In genomic region chr9:121313656-121314374, GRCm38 (mm10) we compare ENCODE assay signal across 8 mouse cellular contexts. TPM values are rescaled to one million over a fixed set of nuclear protein-coding genes. Genes with fewer than 3 reads are reported as not detected.
A peak's percentile ranks its signal among the peaks of the same experiment; 100 is the strongest.
DNase-seq lines count a peak whose midpoint lies in the region; ATAC-seq and TF ChIP-seq lines count a peak whose summit lies in the region.

No protein-coding gene starts in this region.

- peaks cover 46% of the 10 kb centered on the region for H3K4me1 ChIP-seq in embryonic facial prominence, embryonic 12.5 days
- peaks cover 86% of the 10 kb centered on the region for H3K4me1 ChIP-seq in heart, embryonic 10.5 days
- peaks cover 37% of the 10 kb centered on the region for H3K4me1 ChIP-seq in liver, postnatal 0 days (ENCODE audit: insufficient read depth)
- H3K4me1 ChIP-seq in neural tube, embryonic 11.5 days (ENCODE audit: control insufficient read depth, insufficient read depth, low read length): peaks cover 54% of the 10 kb centered on the region

- peak overlapping the region; percentile 62 for H3K4me2 ChIP-seq in embryonic facial prominence, embryonic 12.5 days (replicated peaks)
- peak overlapping the region; percentile 71 for H3K4me2 ChIP-seq in liver, postnatal 0 days (ENCODE audit: low read depth, low read length)
- H3K4me2 ChIP-seq in neural tube, embryonic 11.5 days (ENCODE audit: low read depth): peak overlapping the region; percentile 48

- ATAC-seq in embryonic facial prominence, embryonic 12.5 days (ENCODE audit: insufficient number of reproducible peaks, insufficient read depth, low FRiP score, low TSS enrichment): peak; percentile 59; the same call in 1 of the 2 replicates
- ATAC-seq in liver, postnatal 0 days: peak; percentile 73
- ATAC-seq in neural tube, embryonic 11.5 days (ENCODE audit: insufficient read depth, low FRiP score, low TSS enrichment): peak; percentile 81

- under 1% methylated on average over 21 of the region's 21 CpGs for WGBS in embryonic facial prominence, embryonic 12.5 days
- WGBS in heart, embryonic 10.5 days: 2% methylated on average over 21 of the region's 21 CpGs
- WGBS in liver, postnatal 0 days (ENCODE audit: insufficient replicate concordance): 8% methylated on average over 21 of the region's 21 CpGs
- WGBS in neural tube, embryonic 11.5 days: under 1% methylated on average over 21 of the region's 21 CpGs

- peak overlapping the region; percentile 26 for H3K4me3 ChIP-seq in embryonic facial prominence, embryonic 12.5 days
- peak overlapping the region; percentile 55 for H3K4me3 ChIP-seq in heart, embryonic 10.5 days
- peak overlapping the region; percentile 31 for H3K4me3 ChIP-seq in liver, postnatal 0 days (ENCODE audit: low read depth, low read length)
- peak overlapping the region; percentile 20 for H3K4me3 ChIP-seq in neural tube, embryonic 11.5 days (ENCODE audit: low read depth, low read length)

- no peaks in the 10 kb centered on the region for H3K27me3 ChIP-seq in embryonic facial prominence, embryonic 12.5 days
- no peaks in the 10 kb centered on the region for H3K27me3 ChIP-seq in heart, embryonic 10.5 days (ENCODE audit: insufficient read depth, poor library complexity, severe bottlenecking)
- no peaks in the 10 kb centered on the region for H3K27me3 ChIP-seq in liver, postnatal 0 days (ENCODE audit: insufficient read depth, low read length)
- H3K27me3 ChIP-seq in neural tube, embryonic 11.5 days (ENCODE audit: control insufficient read depth, insufficient read depth, low read length): no peaks in the 10 kb centered on the region

- DNase-seq in right cerebral cortex, adult 18-20 months: peak; percentile 62
- DNase-seq in right cerebral cortex, postnatal 25 days: no peak
- DNase-seq in heart, embryonic 10.5 days (ENCODE audit: low spot score): peak; percentile 93
- DNase-seq in kidney, adult 9 months: peak; percentile 85
- peak; percentile 73 for DNase-seq in liver, postnatal 0 days
- DNase-seq in neural tube, embryonic 11.5 days (ENCODE audit: low spot score): peak; percentile 86
- peak; percentile 46 for DNase-seq in thymus, postnatal 0 days (ENCODE audit: low spot score)

- peak overlapping the region; percentile 84 for H3K27ac ChIP-seq in embryonic facial prominence, embryonic 12.5 days
- peak overlapping the region; percentile 88 for H3K27ac ChIP-seq in heart, embryonic 10.5 days
- peak overlapping the region; percentile 95 for H3K27ac ChIP-seq in liver, postnatal 0 days (ENCODE audit: low read depth)
- H3K27ac ChIP-seq in neural tube, embryonic 11.5 days (ENCODE audit: low read depth, low read length): peak overlapping the region; percentile 93

- H3K36me3 ChIP-seq in embryonic facial prominence, embryonic 12.5 days: 0 out of 2 replicates have a peak, but pooled peaks cover 3% of the 10 kb centered on the region
- H3K36me3 ChIP-seq in heart, embryonic 10.5 days: peaks cover 6% of the 10 kb centered on the region; the same call in 1 of the 2 replicates
- H3K36me3 ChIP-seq in liver, postnatal 0 days (replicated peaks; ENCODE audit: insufficient read depth, low read length): peaks cover 4% of the 10 kb centered on the region; the same call in 1 of the 2 replicates
- H3K36me3 ChIP-seq in neural tube, embryonic 11.5 days (ENCODE audit: control insufficient read depth, insufficient read depth, low read length): no peaks in the 10 kb centered on the region

- 0 out of 2 replicates have a peak overlapping the region, but pooled peaks have one; percentile 15 for H3K9ac ChIP-seq in embryonic facial prominence, embryonic 12.5 days
- H3K9ac ChIP-seq in liver, postnatal 0 days (replicated peaks): peak overlapping the region; percentile 57
- peak overlapping the region; percentile 42 for H3K9ac ChIP-seq in neural tube, embryonic 11.5 days (ENCODE audit: low read length)

- TF ChIP-seq CTCF in liver, postnatal 0 days (IDR thresholded peaks at IDR 0.05; ENCODE audit: low read depth): no peak

- no peak; the same call in none of the 2 replicates for TF ChIP-seq EP300 in liver, postnatal 0 days (IDR thresholded peaks at IDR 0.05; ENCODE audit: low read depth)

- H3K9me3 ChIP-seq in embryonic facial prominence, embryonic 12.5 days: no peaks in the 10 kb centered on the region
- H3K9me3 ChIP-seq in heart, embryonic 10.5 days: no peaks in the 10 kb centered on the region
- no peaks in the 10 kb centered on the region for H3K9me3 ChIP-seq in liver, postnatal 0 days (ENCODE audit: low read length)
- H3K9me3 ChIP-seq in neural tube, embryonic 11.5 days (ENCODE audit: control insufficient read depth, low read length): no peaks in the 10 kb centered on the region

RNA-seq across cellular contexts. Expression of gene Trak1, which starts 16.5 kb away (rescaled TPM):
- polyA plus RNA-seq in embryonic facial prominence, embryonic 12.5 days (2016; fragmentation: Nextera tagmentation; extraction: Ambion mirVana): 20.0 and 20.7 TPM in 2 replicates
- polyA plus RNA-seq in heart, embryonic 10.5 days (2016; fragmentation: Nextera tagmentation; extraction: Ambion mirVana): 18.2 and 24.1 TPM in 2 replicates
- polyA plus RNA-seq in liver, postnatal 0 days (2015; fragmentation: Nextera tagmentation; extraction: Ambion mirVana): 4.9 and 5.1 TPM in 2 replicates
- 26.4 and 29.8 TPM in 2 replicates for polyA plus RNA-seq in neural tube, embryonic 11.5 days (2014; fragmentation: Nextera tagmentation; extraction: Ambion mirVana)
- polyA plus RNA-seq in thymus, postnatal 0 days (2015; fragmentation: Nextera tagmentation; extraction: Ambion mirVana): 17.0 and 22.6 TPM in 2 replicates

RNA-seq across cellular contexts. Expression of gene Ulk4, which starts 36.8 kb away (rescaled TPM):
- 191 and 198 TPM in 2 replicates for polyA plus RNA-seq in embryonic facial prominence, embryonic 12.5 days (2016; fragmentation: Nextera tagmentation; extraction: Ambion mirVana)
- 89.4 and 98.5 TPM in 2 replicates for polyA plus RNA-seq in heart, embryonic 10.5 days (2016; fragmentation: Nextera tagmentation; extraction: Ambion mirVana)
- polyA plus RNA-seq in liver, postnatal 0 days (2015; fragmentation: Nextera tagmentation; extraction: Ambion mirVana): 23.2 and 25.4 TPM in 2 replicates
- 133 and 153 TPM in 2 replicates for polyA plus RNA-seq in neural tube, embryonic 11.5 days (2014; fragmentation: Nextera tagmentation; extraction: Ambion mirVana)
- 55.5 and 65.0 TPM in 2 replicates for polyA plus RNA-seq in thymus, postnatal 0 days (2015; fragmentation: Nextera tagmentation; extraction: Ambion mirVana)
